In genomic region chr19:11276431-11276830, GRCm38 (mm10) we compare ENCODE assay signal across 36 mouse cellular contexts. TPM values are rescaled to one million over a fixed set of nuclear protein-coding genes. Genes with fewer than 3 reads are reported as not detected.
DNase-seq lines count a peak whose midpoint lies in the region; ATAC-seq and TF ChIP-seq lines count a peak whose summit lies in the region.
"Had no signal": no experiment of that assay in that cellular context is flagged by ENCODE, and none has a peak within 500 bp of the region (broad histone marks: within the 10 kb centered on the region; RNA-seq: fewer than 3 reads in every experiment).

No protein-coding gene starts in this region.

- no peak overlapping the region for H3K27ac ChIP-seq in forebrain, embryonic 14.5 days (ENCODE audit: low read depth, low read length)
- H3K27ac ChIP-seq in forebrain, postnatal 0 days (ENCODE audit: low read depth, low read length): no peak overlapping the region
- no peak overlapping the region for H3K27ac ChIP-seq in limb, embryonic 14.5 days (replicated peaks; ENCODE audit: low read depth, low read length)
- H3K27ac ChIP-seq in limb, embryonic 10.5 days: no peak overlapping the region
- no peak overlapping the region for H3K27ac ChIP-seq in midbrain, embryonic 13.5 days
- H3K27ac ChIP-seq in midbrain, embryonic 15.5 days: no peak overlapping the region
- H3K27ac ChIP-seq in intestine, embryonic 15.5 days: no peak overlapping the region
- H3K27ac ChIP-seq: heart, embryonic 13.5 days; kidney, embryonic 15.5 days; liver, embryonic 15.5 days; midbrain, embryonic 10.5 days had no signal

- no peak for TF ChIP-seq CTCF in forebrain, postnatal 0 days (IDR thresholded peaks at IDR 0.05; ENCODE audit: low read depth)

- H3K4me2 ChIP-seq in forebrain, embryonic 14.5 days (ENCODE audit: low read length): no peak overlapping the region
- H3K4me2 ChIP-seq in forebrain, postnatal 0 days (ENCODE audit: low read depth): no peak overlapping the region
- no peak overlapping the region for H3K4me2 ChIP-seq in limb, embryonic 14.5 days (replicated peaks; ENCODE audit: low read depth, low read length, severe bottlenecking)
- H3K4me2 ChIP-seq in midbrain, embryonic 13.5 days (replicated peaks): no peak overlapping the region
- H3K4me2 ChIP-seq in midbrain, embryonic 15.5 days: no peak overlapping the region
- H3K4me2 ChIP-seq in intestine, embryonic 15.5 days (replicated peaks): no peak overlapping the region
- H3K4me2 ChIP-seq: heart, embryonic 13.5 days; kidney, embryonic 15.5 days; liver, embryonic 15.5 days had no signal

- H3K36me3 ChIP-seq in forebrain, embryonic 14.5 days (ENCODE audit: control insufficient read depth, insufficient read depth, low read length): no peaks in the 10 kb centered on the region
- no peaks in the 10 kb centered on the region for H3K36me3 ChIP-seq in forebrain, postnatal 0 days (ENCODE audit: insufficient read depth)
- no peaks in the 10 kb centered on the region for H3K36me3 ChIP-seq in limb, embryonic 14.5 days (ENCODE audit: control insufficient read depth, insufficient read depth, low read length)
- H3K36me3 ChIP-seq in limb, embryonic 10.5 days: no peaks in the 10 kb centered on the region
- no peaks in the 10 kb centered on the region for H3K36me3 ChIP-seq in midbrain, embryonic 13.5 days
- no peaks in the 10 kb centered on the region for H3K36me3 ChIP-seq in midbrain, embryonic 15.5 days (replicated peaks)
- H3K36me3 ChIP-seq in intestine, embryonic 15.5 days: no peaks in the 10 kb centered on the region
- H3K36me3 ChIP-seq: G1E; heart, embryonic 13.5 days; kidney, embryonic 15.5 days; liver, embryonic 15.5 days; midbrain, embryonic 10.5 days had no signal

- H3K4me1 ChIP-seq in forebrain, embryonic 14.5 days (ENCODE audit: control insufficient read depth, insufficient read depth, low read length): no peaks in the 10 kb centered on the region
- no peaks in the 10 kb centered on the region for H3K4me1 ChIP-seq in forebrain, postnatal 0 days (ENCODE audit: insufficient read depth)
- no peaks in the 10 kb centered on the region for H3K4me1 ChIP-seq in limb, embryonic 14.5 days (ENCODE audit: control insufficient read depth, insufficient read depth, low read length)
- no peaks in the 10 kb centered on the region for H3K4me1 ChIP-seq in limb, embryonic 10.5 days
- no peaks in the 10 kb centered on the region for H3K4me1 ChIP-seq in midbrain, embryonic 13.5 days (replicated peaks)
- H3K4me1 ChIP-seq in midbrain, embryonic 15.5 days: no peaks in the 10 kb centered on the region
- H3K4me1 ChIP-seq in intestine, embryonic 15.5 days (replicated peaks): no peaks in the 10 kb centered on the region
- H3K4me1 ChIP-seq: heart, embryonic 13.5 days; kidney, embryonic 15.5 days; liver, embryonic 15.5 days; midbrain, embryonic 10.5 days had no signal

- WGBS in forebrain, embryonic 14.5 days: 78% methylated on average over 5 of the region's 5 CpGs
- WGBS in forebrain, postnatal 0 days: 65% methylated on average over 5 of the region's 5 CpGs
- WGBS in limb, embryonic 14.5 days: 50% methylated on average over 5 of the region's 5 CpGs
- WGBS in limb, embryonic 10.5 days: 84% methylated on average over 5 of the region's 5 CpGs
- WGBS in midbrain, embryonic 13.5 days: 68% methylated on average over 5 of the region's 5 CpGs
- 65% methylated on average over 5 of the region's 5 CpGs for WGBS in midbrain, embryonic 15.5 days
- 18% methylated on average over 5 of the region's 5 CpGs for WGBS in intestine, embryonic 15.5 days

- no peak for TF ChIP-seq POLR2A in limb, embryonic 14.5 days (IDR thresholded peaks at IDR 0.05; ENCODE audit: borderline replicate concordance, extremely low read depth, insufficient read depth, insufficient read length)

- ATAC-seq in forebrain, embryonic 14.5 days: no peak
- ATAC-seq in forebrain, postnatal 0 days: no peak
- ATAC-seq in limb, embryonic 14.5 days (ENCODE audit: low FRiP score, low read depth): no peak
- 0 out of 2 replicates have a peak, but pooled peaks have one; percentile 48 for ATAC-seq in midbrain, embryonic 13.5 days
- no peak for ATAC-seq in midbrain, embryonic 15.5 days (replicated peaks)
- peak; percentile 70 for ATAC-seq in intestine, embryonic 15.5 days
- ATAC-seq: forebrain, embryonic 16.5 days; hindbrain, embryonic 16.5 days had no signal

- no peaks in the 10 kb centered on the region for H3K9me3 ChIP-seq in forebrain, embryonic 14.5 days (replicated peaks; ENCODE audit: control insufficient read depth, low read length)
- no peaks in the 10 kb centered on the region for H3K9me3 ChIP-seq in forebrain, postnatal 0 days (ENCODE audit: low read length)
- H3K9me3 ChIP-seq in limb, embryonic 14.5 days (ENCODE audit: control insufficient read depth, low read length): no peaks in the 10 kb centered on the region
- no peaks in the 10 kb centered on the region for H3K9me3 ChIP-seq in limb, embryonic 10.5 days (replicated peaks)
- no peaks in the 10 kb centered on the region for H3K9me3 ChIP-seq in midbrain, embryonic 13.5 days
- no peaks in the 10 kb centered on the region for H3K9me3 ChIP-seq in midbrain, embryonic 15.5 days
- no peaks in the 10 kb centered on the region for H3K9me3 ChIP-seq in intestine, embryonic 15.5 days
- H3K9me3 ChIP-seq: G1E; heart, embryonic 13.5 days; kidney, embryonic 15.5 days; liver, embryonic 15.5 days; midbrain, embryonic 10.5 days had no signal

- H3K27me3 ChIP-seq in forebrain, embryonic 14.5 days (replicated peaks; ENCODE audit: control insufficient read depth, insufficient read depth, low read length): no peaks in the 10 kb centered on the region
- no peaks in the 10 kb centered on the region for H3K27me3 ChIP-seq in forebrain, postnatal 0 days (ENCODE audit: insufficient read depth, low read length)
- no peaks in the 10 kb centered on the region for H3K27me3 ChIP-seq in limb, embryonic 14.5 days (ENCODE audit: control insufficient read depth, insufficient read depth, low read length)
- H3K27me3 ChIP-seq in limb, embryonic 10.5 days (ENCODE audit: low read depth, poor library complexity, severe bottlenecking): no peaks in the 10 kb centered on the region
- no peaks in the 10 kb centered on the region for H3K27me3 ChIP-seq in midbrain, embryonic 13.5 days
- no peaks in the 10 kb centered on the region for H3K27me3 ChIP-seq in midbrain, embryonic 15.5 days (replicated peaks)
- H3K27me3 ChIP-seq in intestine, embryonic 15.5 days (replicated peaks): no peaks in the 10 kb centered on the region
- H3K27me3 ChIP-seq: heart, embryonic 13.5 days; kidney, embryonic 15.5 days; liver, embryonic 15.5 days had no signal

- peak; percentile 0 for DNase-seq in forebrain, embryonic 14.5 days (ENCODE audit: low spot score)
- DNase-seq in forebrain, postnatal 0 days: no peak
- DNase-seq in limb, embryonic 14.5 days (ENCODE audit: low spot score): peak; percentile 27
- no peak for DNase-seq in limb, embryonic 10.5 days (ENCODE audit: low spot score)
- DNase-seq in left cerebral cortex, adult 9 months (ENCODE audit: low spot score in 2 of 2): no peak
- DNase-seq: adrenal gland, adult 8-10 months; cerebellum, adult 8-10 months; cerebellum, postnatal 25 days; gastrocnemius, postnatal 10 days; heart, postnatal 10 days; kidney, adult 11 months; layer of hippocampus, postnatal 36 days; lung, postnatal 10 days; thymus, postnatal 14 days had no signal

- no peak overlapping the region for H3K4me3 ChIP-seq in forebrain, embryonic 14.5 days (ENCODE audit: low read depth, low read length)
- H3K4me3 ChIP-seq in forebrain, postnatal 0 days (ENCODE audit: low read depth, low read length): no peak overlapping the region
- no peak overlapping the region for H3K4me3 ChIP-seq in limb, embryonic 14.5 days (replicated peaks; ENCODE audit: low read length)
- no peak overlapping the region for H3K4me3 ChIP-seq in limb, embryonic 10.5 days
- no peak overlapping the region for H3K4me3 ChIP-seq in midbrain, embryonic 13.5 days (replicated peaks)
- H3K4me3 ChIP-seq in midbrain, embryonic 15.5 days: no peak overlapping the region
- no peak overlapping the region for H3K4me3 ChIP-seq in intestine, embryonic 15.5 days (replicated peaks)
- H3K4me3 ChIP-seq: heart, embryonic 13.5 days; kidney, embryonic 15.5 days; liver, embryonic 15.5 days; midbrain, embryonic 10.5 days had no signal

- H3K9ac ChIP-seq in forebrain, embryonic 14.5 days (ENCODE audit: low read length): no peak overlapping the region
- no peak overlapping the region for H3K9ac ChIP-seq in forebrain, postnatal 0 days
- no peak overlapping the region for H3K9ac ChIP-seq in limb, embryonic 14.5 days (ENCODE audit: low read depth, low read length, severe bottlenecking)
- no peak overlapping the region for H3K9ac ChIP-seq in midbrain, embryonic 13.5 days (replicated peaks)
- H3K9ac ChIP-seq in midbrain, embryonic 15.5 days: no peak overlapping the region
- H3K9ac ChIP-seq in intestine, embryonic 15.5 days: no peak overlapping the region
- H3K9ac ChIP-seq: heart, embryonic 13.5 days; kidney, embryonic 15.5 days; liver, embryonic 15.5 days had no signal

RNA-seq across cellular contexts. Expression of gene Ms4a5, which starts 7.2 kb away (rescaled TPM):
- polyA plus RNA-seq in forebrain, embryonic 14.5 days (2014; fragmentation: Nextera tagmentation; extraction: Ambion mirVana): not detected in 2 replicates
- total RNA-seq in forebrain, postnatal 0 days (2014; rRNA removed): not detected in 2 replicates
- polyA plus RNA-seq in forebrain, postnatal 0 days (2015; fragmentation: Nextera tagmentation; extraction: Ambion mirVana): not detected in 2 replicates
- not detected in 2 replicates for polyA plus RNA-seq in limb, embryonic 14.5 days (2012; rRNA removed)
- not detected in 2 replicates for polyA plus RNA-seq in limb, embryonic 14.5 days (2014; fragmentation: Nextera tagmentation; extraction: Ambion mirVana)
- polyA plus RNA-seq in limb, embryonic 10.5 days (2016; fragmentation: Nextera tagmentation; extraction: Ambion mirVana): not detected in 2 replicates
- not detected in 2 replicates for polyA plus RNA-seq in midbrain, embryonic 13.5 days (2015; fragmentation: Nextera tagmentation; extraction: Ambion mirVana)
- not detected in 2 replicates for polyA plus RNA-seq in midbrain, embryonic 15.5 days (2015; fragmentation: Nextera tagmentation; extraction: Ambion mirVana)
- polyA plus RNA-seq in intestine, embryonic 15.5 days (2015; fragmentation: Nextera tagmentation; extraction: Ambion mirVana): not detected in 2 replicates
- total RNA-seq: adrenal gland, adult 8-10 months; adrenal gland, postnatal 4 days; gastrocnemius, postnatal 10 days; heart, adult 8-10 months; heart, postnatal 10 days; hematopoietic stem cell, adult 5-6 weeks; layer of hippocampus, postnatal 36 days; left cerebral cortex, postnatal 10 days; liver, adult 2 months; megakaryocyte progenitor cell, adult 5-6 weeks had no signal
- polyA plus RNA-seq: embryonic facial prominence, embryonic 11.5 days; forebrain, embryonic 16.5 days; G1E; heart, embryonic 13.5 days; hindbrain, embryonic 16.5 days; kidney, embryonic 15.5 days; large intestine, adult 2 months; limb, embryonic 11.5 days; liver, adult 2 months; liver, embryonic 15.5 days; midbrain, embryonic 10.5 days; neural tube, embryonic 11.5 days; urinary bladder, adult 2 months had no signal

RNA-seq across cellular contexts. Expression of gene Ms4a1, which starts 10.4 kb away (rescaled TPM):
- not detected in 2 replicates for polyA plus RNA-seq in forebrain, embryonic 14.5 days (2014; fragmentation: Nextera tagmentation; extraction: Ambion mirVana)
- 0.14 TPM in 1 of 2 replicates, not detected in the other for total RNA-seq in forebrain, postnatal 0 days (2014; rRNA removed)
- polyA plus RNA-seq in forebrain, postnatal 0 days (2015; fragmentation: Nextera tagmentation; extraction: Ambion mirVana): 0.05 TPM in 1 of 2 replicates, not detected in the other
- polyA plus RNA-seq in limb, embryonic 14.5 days (2012; rRNA removed): not detected in 2 replicates
- polyA plus RNA-seq in limb, embryonic 14.5 days (2014; fragmentation: Nextera tagmentation; extraction: Ambion mirVana): not detected in 2 replicates
- polyA plus RNA-seq in limb, embryonic 10.5 days (2016; fragmentation: Nextera tagmentation; extraction: Ambion mirVana): not detected in 2 replicates
- polyA plus RNA-seq in midbrain, embryonic 13.5 days (2015; fragmentation: Nextera tagmentation; extraction: Ambion mirVana): not detected in 2 replicates
- polyA plus RNA-seq in midbrain, embryonic 15.5 days (2015; fragmentation: Nextera tagmentation; extraction: Ambion mirVana): not detected in 2 replicates
- not detected in 2 replicates for polyA plus RNA-seq in intestine, embryonic 15.5 days (2015; fragmentation: Nextera tagmentation; extraction: Ambion mirVana)
- total RNA-seq: hematopoietic stem cell, adult 5-6 weeks; layer of hippocampus, postnatal 36 days; megakaryocyte progenitor cell, adult 5-6 weeks had no signal
- polyA plus RNA-seq: embryonic facial prominence, embryonic 11.5 days; forebrain, embryonic 16.5 days; G1E; heart, embryonic 13.5 days; hindbrain, embryonic 16.5 days; kidney, embryonic 15.5 days; liver, embryonic 15.5 days; midbrain, embryonic 10.5 days; neural tube, embryonic 11.5 days had no signal

RNA-seq across cellular contexts. Expression of gene Ms4a14, which starts 37.8 kb away (rescaled TPM):
- not detected in 2 replicates for polyA plus RNA-seq in forebrain, embryonic 14.5 days (2014; fragmentation: Nextera tagmentation; extraction: Ambion mirVana)
- not detected in 2 replicates for total RNA-seq in forebrain, postnatal 0 days (2014; rRNA removed)
- polyA plus RNA-seq in forebrain, postnatal 0 days (2015; fragmentation: Nextera tagmentation; extraction: Ambion mirVana): 0.08 TPM in 1 of 2 replicates, not detected in the other
- polyA plus RNA-seq in limb, embryonic 14.5 days (2012; rRNA removed): 0.35 and 0.41 TPM in 2 replicates
- 0.10 and 0.11 TPM in 2 replicates for polyA plus RNA-seq in limb, embryonic 14.5 days (2014; fragmentation: Nextera tagmentation; extraction: Ambion mirVana)
- polyA plus RNA-seq in limb, embryonic 10.5 days (2016; fragmentation: Nextera tagmentation; extraction: Ambion mirVana): not detected in 2 replicates
- polyA plus RNA-seq in midbrain, embryonic 13.5 days (2015; fragmentation: Nextera tagmentation; extraction: Ambion mirVana): not detected in 2 replicates
- polyA plus RNA-seq in midbrain, embryonic 15.5 days (2015; fragmentation: Nextera tagmentation; extraction: Ambion mirVana): 0.04 TPM in 1 of 2 replicates, not detected in the other
- not detected in 2 replicates for polyA plus RNA-seq in intestine, embryonic 15.5 days (2015; fragmentation: Nextera tagmentation; extraction: Ambion mirVana)
- total RNA-seq: hematopoietic stem cell, adult 5-6 weeks; layer of hippocampus, postnatal 36 days; left cerebral cortex, postnatal 10 days; liver, adult 2 months; megakaryocyte progenitor cell, adult 5-6 weeks had no signal
- polyA plus RNA-seq: forebrain, embryonic 16.5 days; G1E; heart, embryonic 13.5 days; hindbrain, embryonic 16.5 days; liver, adult 2 months; liver, embryonic 15.5 days; midbrain, embryonic 10.5 days; neural tube, embryonic 11.5 days had no signal

RNA-seq across cellular contexts. Expression of gene Ms4a12, which starts 44.2 kb away (rescaled TPM):
- polyA plus RNA-seq in forebrain, embryonic 14.5 days (2014; fragmentation: Nextera tagmentation; extraction: Ambion mirVana): not detected in 2 replicates
- not detected in 2 replicates for total RNA-seq in forebrain, postnatal 0 days (2014; rRNA removed)
- polyA plus RNA-seq in forebrain, postnatal 0 days (2015; fragmentation: Nextera tagmentation; extraction: Ambion mirVana): not detected in 2 replicates
- polyA plus RNA-seq in limb, embryonic 14.5 days (2012; rRNA removed): not detected in 2 replicates
- polyA plus RNA-seq in limb, embryonic 14.5 days (2014; fragmentation: Nextera tagmentation; extraction: Ambion mirVana): not detected in 2 replicates
- not detected in 2 replicates for polyA plus RNA-seq in limb, embryonic 10.5 days (2016; fragmentation: Nextera tagmentation; extraction: Ambion mirVana)
- not detected in 2 replicates for polyA plus RNA-seq in midbrain, embryonic 13.5 days (2015; fragmentation: Nextera tagmentation; extraction: Ambion mirVana)
- polyA plus RNA-seq in midbrain, embryonic 15.5 days (2015; fragmentation: Nextera tagmentation; extraction: Ambion mirVana): not detected in 2 replicates
- 0.20 and 0.25 TPM in 2 replicates for polyA plus RNA-seq in intestine, embryonic 15.5 days (2015; fragmentation: Nextera tagmentation; extraction: Ambion mirVana)
- total RNA-seq: adrenal gland, postnatal 4 days; gastrocnemius, postnatal 10 days; heart, adult 8-10 months; heart, postnatal 10 days; hematopoietic stem cell, adult 5-6 weeks; layer of hippocampus, postnatal 36 days; left cerebral cortex, postnatal 10 days; liver, adult 2 months; megakaryocyte progenitor cell, adult 5-6 weeks had no signal
- polyA plus RNA-seq: embryonic facial prominence, embryonic 11.5 days; forebrain, embryonic 16.5 days; G1E; gonadal fat pad, adult 2 months; heart, embryonic 13.5 days; hindbrain, embryonic 16.5 days; kidney, embryonic 15.5 days; limb, embryonic 11.5 days; liver, adult 2 months; liver, embryonic 15.5 days; midbrain, embryonic 10.5 days; neural tube, embryonic 11.5 days; urinary bladder, adult 2 months had no signal

RNA-seq across cellular contexts. Expression of gene Ms4a7, which starts 59.5 kb away (rescaled TPM):
- polyA plus RNA-seq in forebrain, embryonic 14.5 days (2014; fragmentation: Nextera tagmentation; extraction: Ambion mirVana): 2.4 and 3.1 TPM in 2 replicates
- 0.77 and 1.1 TPM in 2 replicates for total RNA-seq in forebrain, postnatal 0 days (2014; rRNA removed)
- 3.3 and 4.0 TPM in 2 replicates for polyA plus RNA-seq in forebrain, postnatal 0 days (2015; fragmentation: Nextera tagmentation; extraction: Ambion mirVana)
- polyA plus RNA-seq in limb, embryonic 14.5 days (2012; rRNA removed): 4.6 and 5.7 TPM in 2 replicates
- polyA plus RNA-seq in limb, embryonic 14.5 days (2014; fragmentation: Nextera tagmentation; extraction: Ambion mirVana): 11.2 and 12.3 TPM in 2 replicates
- polyA plus RNA-seq in limb, embryonic 10.5 days (2016; fragmentation: Nextera tagmentation; extraction: Ambion mirVana): 0.33 TPM in 1 of 2 replicates, not detected in the other
- polyA plus RNA-seq in midbrain, embryonic 13.5 days (2015; fragmentation: Nextera tagmentation; extraction: Ambion mirVana): 2.6 and 3.6 TPM in 2 replicates
- 3.8 and 5.4 TPM in 2 replicates for polyA plus RNA-seq in midbrain, embryonic 15.5 days (2015; fragmentation: Nextera tagmentation; extraction: Ambion mirVana)
- 4.9 and 5.0 TPM in 2 replicates for polyA plus RNA-seq in intestine, embryonic 15.5 days (2015; fragmentation: Nextera tagmentation; extraction: Ambion mirVana)
- total RNA-seq: hematopoietic stem cell, adult 5-6 weeks; megakaryocyte progenitor cell, adult 5-6 weeks had no signal
- polyA plus RNA-seq: G1E had no signal

Comparison
In these comparisons a context has a peak if more than half of its experiments do, and no peak if none do; other contexts are left out.
1. ATAC-seq: peak in midbrain, embryonic 13.5 days (single experiment) and intestine, embryonic 15.5 days (single experiment); none in forebrain, embryonic 14.5 days (single experiment), forebrain, postnatal 0 days (single experiment), limb, embryonic 14.5 days (single experiment) and midbrain, embryonic 15.5 days (single experiment).
2. DNase-seq: peak in forebrain, embryonic 14.5 days (single experiment) and limb, embryonic 14.5 days (single experiment); none in forebrain, postnatal 0 days (single experiment), limb, embryonic 10.5 days (single experiment) and left cerebral cortex, adult 9 months (0 of 2).